Mouse (Mus musculus) neural tube, embryonic 13.5 days (tissue): Measurements from ENCODE around the gene Ugt1a10. TPM values are rescaled to one million over a fixed set of nuclear protein-coding genes. Genes with fewer than 3 reads are reported as not detected.

Experiments used
- ATAC-seq: fragments of 200-750 bp; cut with Nextera tagmentation; 2 replicates; pipeline ENCODE4 v1.8.0; 2017; ENCODE audit warnings: low read depth, mild to moderate bottlenecking, moderate TSS enrichment, moderate library complexity
- H3K27ac ChIP-seq: fragments of 300-500 bp; sonication (generic); replicated peaks from 2 replicates; pipeline ENCODE4 v1.5.1; 2015; ENCODE audit warnings: moderate library complexity, mild to moderate bottlenecking, inconsistent platforms
- H3K27me3 ChIP-seq: fragments of 300-500 bp; sonication (generic); 2 replicates; pipeline ENCODE4 v1.6.1; 2015; ENCODE audit warnings: mild to moderate bottlenecking, inconsistent platforms
- H3K36me3 ChIP-seq: fragments of 300-500 bp; sonication (generic); 2 replicates; pipeline ENCODE4 v1.6.1; 2015; ENCODE audit warnings: mild to moderate bottlenecking, inconsistent platforms
- H3K4me1 ChIP-seq: fragments of 300-500 bp; sonication (generic); replicated peaks from 2 replicates; pipeline ENCODE4 v1.6.1; 2015; ENCODE audit warnings: inconsistent platforms
- H3K4me2 ChIP-seq: fragments of 300-500 bp; sonication (generic); 2 replicates; pipeline ENCODE4 v1.6.1; 2015; ENCODE audit warnings: inconsistent platforms, mild to moderate bottlenecking, moderate library complexity
- H3K4me3 ChIP-seq: fragments of 300-500 bp; sonication (generic); 2 replicates; pipeline ENCODE4 v1.5.1; 2015; ENCODE audit warnings: mild to moderate bottlenecking, inconsistent platforms
- H3K9ac ChIP-seq: fragments of 300-500 bp; sonication (generic); 2 replicates; pipeline ENCODE4 v1.6.1; 2015; ENCODE audit warnings: moderate library complexity, mild to moderate bottlenecking, inconsistent platforms
- H3K9me3 ChIP-seq: fragments of 300-500 bp; sonication (generic); 2 replicates; pipeline ENCODE4 v1.6.1; 2016; ENCODE audit warnings: inconsistent platforms
- WGBS: fragments of 180-500 bp; shearing (Covaris S2); methylation state at CpG from one replicate; pipeline ENCODE4 v1.1.7; 2015; 5-methylcytosine and 5-hydroxymethylcytosine counted together
- microRNA-seq: library from miRNA; unstranded; fragments of <30 nt; microRNA quantifications from one replicate; pipeline ENCODE4, GENCODE M21; 2016
- polyA plus RNA-seq: library from polyadenylated mRNA; unstranded; fragments of >200 nt; fragmentation: Nextera tagmentation; extraction: Ambion mirVana; gene quantifications from 2 replicates; pipeline ENCODE4 v1.2.1, GENCODE M21; 2015

Ugt1a10 gene
- polyA plus RNA-seq, 1 experiment from 2014 or later = not detected

- Histone ChIP-seq H3K9me3 (0 out of 2 replicates have a peak, but pooled peaks cover 5% of the 10 kb centered on the region), H3K4me1 (peaks cover 25% of the 10 kb centered on the region), H3K27ac (no peak overlapping the region), H3K9ac (no peak overlapping the region), H3K27me3 (no peaks in the 10 kb centered on the region), H3K4me3 (no peak overlapping the region), H3K4me2 (no peak overlapping the region), H3K36me3 (peaks cover 97% of the 10 kb centered on the region)
- WGBS = 92% methylated on average over 5 of the region's 5 CpGs
- ATAC-seq = no peak
Measured at GRCm38 (mm10) chr1:88263778-88264177, 208.6 kb downstream of the Ugt1a10 start.

DNA sequence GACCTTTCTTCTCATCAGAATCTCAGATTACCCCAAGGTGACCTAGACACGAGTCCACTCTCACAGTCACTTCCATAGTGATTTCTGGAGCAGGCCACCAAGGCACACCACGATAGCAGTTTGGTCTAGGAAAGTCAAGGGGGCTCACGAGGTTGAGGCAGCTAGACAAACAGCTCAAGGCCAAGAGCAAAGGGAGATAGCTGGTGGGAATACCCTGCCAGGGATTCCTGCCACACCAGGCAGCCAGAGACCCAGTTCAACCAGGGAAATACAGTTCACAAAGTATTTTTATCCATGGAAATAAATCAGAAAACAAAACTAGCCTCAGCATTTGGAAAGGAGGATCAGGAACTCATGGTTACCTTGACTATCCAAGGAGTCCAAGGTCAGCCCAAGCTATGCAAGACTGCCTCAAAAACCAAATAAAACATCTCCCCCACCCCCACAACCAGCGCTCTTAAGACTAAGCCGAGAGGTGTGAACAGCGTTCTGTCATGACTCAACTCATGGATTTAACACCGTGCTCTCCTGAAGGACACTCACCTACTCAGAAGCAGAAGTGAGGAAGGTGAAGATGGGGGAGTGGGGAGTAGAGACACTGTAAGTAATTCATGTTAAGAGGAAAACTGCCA lies 209.2 kb downstream of the Ugt1a10 start:
- ATAC-seq = no peak
- H3K27ac ChIP-seq = no peak overlapping the region
- 0 out of 2 replicates have a peak, but pooled peaks cover 5% of the 10 kb centered on the region for H3K9me3 ChIP-seq
- H3K4me2 ChIP-seq = no peak overlapping the region
- peaks cover 100% of the 10 kb centered on the region for H3K36me3 ChIP-seq
- H3K4me3 ChIP-seq = no peak overlapping the region
- WGBS = 90% methylated on average over 7 of the region's 7 CpGs
- H3K9ac ChIP-seq = no peak overlapping the region
- no peaks in the 10 kb centered on the region for H3K27me3 ChIP-seq
- H3K4me1 ChIP-seq = peaks cover 22% of the 10 kb centered on the region

- H3K4me1 ChIP-seq = peaks cover 17% of the 10 kb centered on the region
- H3K4me2 ChIP-seq = no peak overlapping the region
- no peak overlapping the region for H3K9ac ChIP-seq
- no peaks in the 10 kb centered on the region for H3K27me3 ChIP-seq
- ATAC-seq = no peak
- H3K27ac ChIP-seq = no peak overlapping the region
- H3K36me3 ChIP-seq = peaks cover 100% of the 10 kb centered on the region
- WGBS = 80% methylated on average over 4 of the region's 4 CpGs
- no peak overlapping the region for H3K4me3 ChIP-seq
- H3K9me3 ChIP-seq = 0 out of 2 replicates have a peak, but pooled peaks cover 5% of the 10 kb centered on the region
Measured at GRCm38 (mm10) chr1:88264869-88265240, 209.7 kb downstream of the Ugt1a10 start.

GRCm38 (mm10) chr1:88266123-88266522 lies 210.9 kb downstream of the Ugt1a10 start:
- H3K4me3 ChIP-seq = no peak overlapping the region
- H3K27ac ChIP-seq = no peak overlapping the region
- H3K9ac ChIP-seq = no peak overlapping the region
- no peak for ATAC-seq
- no peaks in the 10 kb centered on the region for H3K27me3 ChIP-seq
- 0 out of 2 replicates have a peak, but pooled peaks cover 5% of the 10 kb centered on the region for H3K9me3 ChIP-seq
- peaks cover 12% of the 10 kb centered on the region for H3K4me1 ChIP-seq
- WGBS = 88% methylated on average over 13 of the region's 13 CpGs
- H3K36me3 ChIP-seq = peaks cover 90% of the 10 kb centered on the region
- no peak overlapping the region for H3K4me2 ChIP-seq

DNA sequence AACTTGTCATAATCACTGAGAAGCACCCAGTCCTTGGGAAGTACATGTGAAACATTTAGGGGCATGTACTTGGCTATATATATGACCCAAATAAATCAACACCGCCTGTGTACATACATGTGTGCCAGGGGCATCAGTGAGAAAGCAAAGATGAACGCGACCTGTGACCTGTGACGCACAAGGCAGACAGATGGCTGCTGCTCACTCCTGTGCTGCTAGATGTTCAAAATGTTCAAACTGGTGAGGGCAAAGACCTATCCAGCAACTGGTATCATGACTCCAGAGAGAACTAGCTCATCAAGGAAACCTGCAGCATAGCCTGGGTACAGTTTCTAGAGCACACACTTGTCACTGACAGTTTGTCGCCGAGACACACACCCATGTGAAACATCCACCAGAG lies 212.3 kb downstream of the Ugt1a10 start:
- WGBS = 92% methylated on average over 6 of the region's 6 CpGs
- Histone ChIP-seq H3K27ac (no peak overlapping the region), H3K36me3 (peaks cover 87% of the 10 kb centered on the region), H3K9me3 (0 out of 2 replicates have a peak, but pooled peaks cover 5% of the 10 kb centered on the region), H3K4me2 (no peak overlapping the region), H3K4me1 (peaks cover 3% of the 10 kb centered on the region), H3K27me3 (no peaks in the 10 kb centered on the region), H3K4me3 (no peak overlapping the region), H3K9ac (no peak overlapping the region)
- ATAC-seq = no peak

GRCm38 (mm10) chr1:88268070-88268469 lies 212.9 kb downstream of the Ugt1a10 start:
- Histone ChIP-seq H3K4me3 (no peak overlapping the region), H3K27ac (no peak overlapping the region), H3K9ac (no peak overlapping the region), H3K4me1 (no peaks in the 10 kb centered on the region), H3K4me2 (no peak overlapping the region), H3K36me3 (peaks cover 86% of the 10 kb centered on the region), H3K27me3 (no peaks in the 10 kb centered on the region), H3K9me3 (0 out of 2 replicates have a peak, but pooled peaks cover 5% of the 10 kb centered on the region)
- WGBS = 89% methylated on average over 6 of the region's 6 CpGs
- ATAC-seq = no peak

Small RNA genes lying within 50 kb of the gene (microRNA-seq; reads per million reads assigned to microRNA genes)
- not detected for gene Gm25198

Other genes with a start within 250 kb of the Ugt1a10 start
- gene Dgkd, start 202.1 kb upstream of the Ugt1a10 start, polyA plus RNA-seq = 38.2 and 41.8 TPM in 2 replicates
- gene Usp40, start 46.8 kb upstream of the Ugt1a10 start, polyA plus RNA-seq = 20.8 and 24.2 TPM in 2 replicates
- not detected in 2 replicates for gene Ugt1a9, start 15.4 kb downstream of the Ugt1a10 start, polyA plus RNA-seq
- not detected in 2 replicates for gene Ugt1a8, start 32.4 kb downstream of the Ugt1a10 start, polyA plus RNA-seq
- gene Ugt1a7c, start 39.7 kb downstream of the Ugt1a10 start, polyA plus RNA-seq = 1.0 and 1.6 TPM in 2 replicates
- not detected in 2 replicates for gene Ugt1a6b, start 47.9 kb downstream of the Ugt1a10 start, polyA plus RNA-seq
- 2.4 and 2.6 TPM in 2 replicates for gene Ugt1a6a, start 79.4 kb downstream of the Ugt1a10 start, polyA plus RNA-seq
- gene Ugt1a5, start 110.6 kb downstream of the Ugt1a10 start, polyA plus RNA-seq = not detected in 2 replicates
- gene Ugt1a2, start 145.2 kb downstream of the Ugt1a10 start, polyA plus RNA-seq = not detected in 2 replicates
- gene Dnajb3, start 150.4 kb downstream of the Ugt1a10 start, polyA plus RNA-seq = 16.9 and 18.7 TPM in 2 replicates
- not detected in 2 replicates for gene Ugt1a1, start 156.6 kb downstream of the Ugt1a10 start, polyA plus RNA-seq
- 0.58 and 0.68 TPM in 2 replicates for gene Mroh2a, start 171.6 kb downstream of the Ugt1a10 start, polyA plus RNA-seq
- 69.9 and 74.0 TPM in 2 replicates for gene Hjurp, start 222.2 kb downstream of the Ugt1a10 start, polyA plus RNA-seq
- gene Trpm8, start 222.3 kb downstream of the Ugt1a10 start, polyA plus RNA-seq = 0.07 TPM in 1 of 2 replicates, not detected in the other